Mouse (Mus musculus) limb, embryonic 14.5 days (tissue): ENCODE measurements around the gene Dnajb3. TPM values are rescaled to one million over a fixed set of nuclear protein-coding genes. Genes with fewer than 3 reads are reported as not detected.

ENCODE experiments used
- ATAC-seq: fragments of 200-750 bp; cut with Nextera tagmentation; 2 replicates; pipeline ENCODE4 v1.8.0; 2017; ENCODE audit warnings: low read depth, moderate number of reproducible peaks, moderate TSS enrichment; ENCODE audit not compliant: low FRiP score
- DNase-seq: peaks from one replicate; pipeline ENCODE4 v3.0.0-alpha.2; 2015; ENCODE audit warnings: low spot score
- H3K27ac ChIP-seq: fragments of 300-500 bp; sonication (generic); replicated peaks from 2 replicates; pipeline ENCODE4 v1.5.1; 2014; ENCODE audit warnings: low read depth, mild to moderate bottlenecking, low read length, moderate library complexity, mixed read lengths
- H3K27me3 ChIP-seq: fragments of 300-500 bp; sonication (generic); 2 replicates; pipeline ENCODE4 v1.6.1; 2014; ENCODE audit warnings: low read length, mixed read lengths; ENCODE audit not compliant: control insufficient read depth, insufficient read depth
- H3K36me3 ChIP-seq: fragments of 300-500 bp; sonication (generic); 2 replicates; pipeline ENCODE4 v1.6.1; 2014; ENCODE audit warnings: mild to moderate bottlenecking, low read length, moderate library complexity, mixed read lengths; ENCODE audit not compliant: control insufficient read depth, insufficient read depth
- H3K4me1 ChIP-seq: fragments of 300-500 bp; sonication (generic); 2 replicates; pipeline ENCODE4 v1.6.1; 2014; ENCODE audit warnings: antibody characterized with exemption, low read length, mixed read lengths; ENCODE audit not compliant: control insufficient read depth, insufficient read depth
- H3K4me2 ChIP-seq: fragments of 300-500 bp; sonication (generic); replicated peaks from 2 replicates; pipeline ENCODE4 v1.6.1; 2014; ENCODE audit warnings: low read depth, mild to moderate bottlenecking, low read length, moderate library complexity; ENCODE audit not compliant: severe bottlenecking
- H3K4me3 ChIP-seq: fragments of 300-500 bp; sonication (generic); replicated peaks from 2 replicates; pipeline ENCODE4 v1.5.1; 2014; ENCODE audit warnings: low read length
- H3K9ac ChIP-seq: fragments of 300-500 bp; sonication (generic); 2 replicates; pipeline ENCODE4 v1.6.1; 2014; ENCODE audit warnings: mild to moderate bottlenecking, low read depth, low read length, moderate library complexity; ENCODE audit not compliant: severe bottlenecking
- H3K9me3 ChIP-seq: fragments of 300-500 bp; sonication (generic); 2 replicates; pipeline ENCODE4 v1.6.1; 2016; ENCODE audit warnings: low read length; ENCODE audit not compliant: control insufficient read depth
- POLR2A ChIP-seq: fragments of 200-500 bp; IDR thresholded peaks from 2 replicates; pipeline ENCODE4 v1.8.0; 2012; ENCODE audit warnings: inconsistent platforms, mild to moderate bottlenecking, moderate library complexity, borderline replicate concordance; ENCODE audit not compliant: insufficient read depth, insufficient read length; ENCODE audit errors: extremely low read depth
- WGBS: fragments of 180-500 bp; shearing (Covaris S2); extraction: QIAGEN DNeasy Blood & Tissue Kit; methylation state at CpG from one replicate; pipeline ENCODE4 v1.1.7; 2014; 5-methylcytosine and 5-hydroxymethylcytosine counted together
- polyA plus RNA-seq, 2 experiments: library from polyadenylated mRNA; depleted of rRNA in 1 of 2; stranded (reverse) in 1 of 2; unstranded in 1 of 2; fragments of >200 nt; fragmentation: Nextera tagmentation in 1 of 2; extraction: Ambion mirVana in 1 of 2; gene quantifications; 2 replicates each; pipeline versions ENCODE4 v1.2.1 to v1.2.3; 2012 to 2014

The Dnajb3 gene
- polyA plus RNA-seq, 2 experiments, result 9.1 to 10.5 TPM

GRCm38 (mm10) chr1:88249596-88249995 is 44.0 kb upstream of the Dnajb3 start:
- H3K4me1 ChIP-seq, result no peaks in the 10 kb centered on the region
- no peak overlapping the region for H3K4me2 ChIP-seq
- no peak for DNase-seq
- H3K36me3 ChIP-seq, result no peaks in the 10 kb centered on the region
- ATAC-seq, result no peak
- H3K4me3 ChIP-seq, result no peak overlapping the region
- H3K27ac ChIP-seq, result no peak overlapping the region
- WGBS, result 78% methylated on average over 7 of the region's 7 CpGs
- TF ChIP-seq POLR2A, result no peak
- no peak overlapping the region for H3K9ac ChIP-seq
- H3K9me3 ChIP-seq, result peaks cover 83% of the 10 kb centered on the region
- no peaks in the 10 kb centered on the region for H3K27me3 ChIP-seq

GRCm38 (mm10) chr1:88248658-88249057 is 43.1 kb upstream of the Dnajb3 start:
- TF ChIP-seq POLR2A, result no peak
- DNase-seq (no peak), ATAC-seq (no peak)
- H3K4me3 ChIP-seq, result no peak overlapping the region
- no peak overlapping the region for H3K9ac ChIP-seq
- H3K27ac ChIP-seq, result no peak overlapping the region
- no peaks in the 10 kb centered on the region for H3K36me3 ChIP-seq
- 71% methylated on average over 4 of the region's 4 CpGs for WGBS
- H3K9me3 ChIP-seq, result peaks cover 87% of the 10 kb centered on the region
- H3K27me3 ChIP-seq, result no peaks in the 10 kb centered on the region
- no peak overlapping the region for H3K4me2 ChIP-seq
- no peaks in the 10 kb centered on the region for H3K4me1 ChIP-seq

GRCm38 (mm10) chr1:88247660-88248059 is 42.1 kb upstream of the Dnajb3 start:
- Histone ChIP-seq H3K4me3 (no peak overlapping the region), H3K27ac (no peak overlapping the region), H3K4me1 (no peaks in the 10 kb centered on the region), H3K36me3 (no peaks in the 10 kb centered on the region), H3K9ac (no peak overlapping the region), H3K4me2 (no peak overlapping the region), H3K27me3 (no peaks in the 10 kb centered on the region), H3K9me3 (peaks cover 87% of the 10 kb centered on the region)
- 48% methylated on average over 2 of the region's 2 CpGs for WGBS
- no peak for TF ChIP-seq POLR2A
- DNase-seq (no peak), ATAC-seq (no peak)

- Histone ChIP-seq H3K9me3 (peaks cover 92% of the 10 kb centered on the region), H3K9ac (no peak overlapping the region), H3K4me2 (no peak overlapping the region), H3K4me3 (no peak overlapping the region), H3K4me1 (no peaks in the 10 kb centered on the region), H3K27ac (no peak overlapping the region), H3K27me3 (no peaks in the 10 kb centered on the region), H3K36me3 (no peaks in the 10 kb centered on the region)
- no peak for TF ChIP-seq POLR2A
- WGBS, result 47% methylated on average over 6 of the region's 6 CpGs
- no peak for ATAC-seq
- no peak for DNase-seq
These were observed 40.8 kb upstream of the Dnajb3 start for GRCm38 (mm10) chr1:88246386-88246785.

- Histone ChIP-seq H3K36me3 (no peaks in the 10 kb centered on the region), H3K9ac (no peak overlapping the region), H3K27ac (no peak overlapping the region), H3K4me1 (no peaks in the 10 kb centered on the region), H3K4me3 (no peak overlapping the region), H3K9me3 (peaks cover 94% of the 10 kb centered on the region), H3K4me2 (no peak overlapping the region), H3K27me3 (no peaks in the 10 kb centered on the region)
- ATAC-seq (no peak), DNase-seq (no peak)
- 75% methylated on average over 6 of the region's 6 CpGs for WGBS
- TF ChIP-seq POLR2A, result no peak
These were observed 40.3 kb upstream of the Dnajb3 start for GRCm38 (mm10) chr1:88245881-88246280.

GRCm38 (mm10) chr1:88243861-88244260 is 38.3 kb upstream of the Dnajb3 start:
- no peak for TF ChIP-seq POLR2A
- WGBS, result 60% methylated on average over 5 of the region's 5 CpGs

More at GRCm38 (mm10) chr1:88243861-88244260, 38.3 kb upstream of the Dnajb3 start:
- DNase-seq (no peak), ATAC-seq (no peak)
- Histone ChIP-seq H3K4me2 (no peak overlapping the region), H3K9me3 (peaks cover 94% of the 10 kb centered on the region), H3K9ac (no peak overlapping the region), H3K4me3 (no peak overlapping the region), H3K27ac (no peak overlapping the region), H3K36me3 (no peaks in the 10 kb centered on the region), H3K27me3 (no peaks in the 10 kb centered on the region), H3K4me1 (no peaks in the 10 kb centered on the region)
